Comparison of ENCODE assay signal across 9 mouse cellular contexts in genomic region chr6:43254193-43254926, GRCm38 (mm10). TPM values are rescaled to one million over a fixed set of nuclear protein-coding genes. Genes with fewer than 3 reads are reported as not detected.
DNase-seq lines count a peak whose midpoint lies in the region; ATAC-seq lines count a peak whose summit lies in the region.
"Had no signal": no experiment of that assay in that cellular context is flagged by ENCODE, and none has a peak within 500 bp of the region (broad histone marks: within the 10 kb centered on the region; RNA-seq: fewer than 3 reads in every experiment).

No protein-coding gene starts in this region.

- no peaks in the 10 kb centered on the region for H3K36me3 ChIP-seq in kidney, embryonic 15.5 days

- 53% methylated on average over 7 of the region's 7 CpGs for WGBS in kidney, embryonic 15.5 days

- DNase-seq in heart, adult 18-20 months, result peak; percentile 16 to 23
- DNase-seq in heart, postnatal 10 days, result no peak
- DNase-seq in A20 (ENCODE audit: low read depth, low spot score), result peak; percentile 12
- DNase-seq in R1 (ENCODE audit: low read depth, low spot score), result peak; percentile 19
- DNase-seq in urinary bladder, postnatal 36 days (ENCODE audit: low spot score in 2 of 2), result no peak
- no peak for DNase-seq in right cerebral cortex, postnatal 14 days
- no peak for DNase-seq in adrenal gland, adult 2 months

- ATAC-seq in kidney, embryonic 15.5 days (replicated peaks; ENCODE audit: low FRiP score), result peak; percentile 58

- H3K4me3 ChIP-seq in kidney, embryonic 15.5 days (replicated peaks), result no peak overlapping the region

- H3K27me3 ChIP-seq in kidney, embryonic 15.5 days, result no peaks in the 10 kb centered on the region

- no peak overlapping the region for H3K27ac ChIP-seq in kidney, embryonic 15.5 days

- no peak overlapping the region for H3K9ac ChIP-seq in kidney, embryonic 15.5 days

- peaks cover 3% of the 10 kb centered on the region; the same call in 1 of the 2 replicates for H3K4me1 ChIP-seq in kidney, embryonic 15.5 days

- no peaks in the 10 kb centered on the region for H3K9me3 ChIP-seq in kidney, embryonic 15.5 days (replicated peaks)

- intact Hi-C loops in heart, postnatal 10 days (cut with DNase I), result loop anchor here (1.0 to 5.0 kb wide), 3 partner anchors 24 to 232 kb away; no protein-coding TSS in a partner anchor

- H3K4me2 ChIP-seq in kidney, embryonic 15.5 days, result no peak overlapping the region

RNA-seq across cellular contexts. Expression of gene Arhgef5, which starts 11.0 kb away (rescaled TPM):
- total RNA-seq in heart, adult 18-20 months (2021), result 10 to 100 TPM; 12.7 to 13.3 TPM
- 10 to 100 TPM; 18.1 to 22.0 TPM for total RNA-seq in heart, postnatal 10 days (2021)
- polyA plus RNA-seq in kidney, embryonic 15.5 days (2015; fragmentation: Nextera tagmentation; extraction: Ambion mirVana), result 13.9 and 16.7 TPM in 2 replicates
- total RNA-seq in adrenal gland, adult 2 months (2021), result 10 to 100 TPM; 17.0 to 18.2 TPM
- polyA plus RNA-seq in adrenal gland, adult 2 months (2012; rRNA removed), result 6.7 and 7.8 TPM in 2 replicates

RNA-seq across cellular contexts. Expression of gene Olfr47, which starts 23.0 kb away (rescaled TPM):
- not detected for total RNA-seq in heart, adult 18-20 months (2021)
- total RNA-seq in heart, postnatal 10 days (2021), result not detected
- polyA plus RNA-seq in kidney, embryonic 15.5 days (2015; fragmentation: Nextera tagmentation; extraction: Ambion mirVana), result not detected in 2 replicates
- not detected for total RNA-seq in adrenal gland, adult 2 months (2021)
- not detected in 2 replicates for polyA plus RNA-seq in adrenal gland, adult 2 months (2012; rRNA removed)
- total RNA-seq: layer of hippocampus, adult 18-20 months had no signal

RNA-seq across cellular contexts. Expression of gene Olfr434, which starts 41.5 kb away (rescaled TPM):
- not detected for total RNA-seq in heart, adult 18-20 months (2021)
- total RNA-seq in heart, postnatal 10 days (2021), result not detected
- not detected in 2 replicates for polyA plus RNA-seq in kidney, embryonic 15.5 days (2015; fragmentation: Nextera tagmentation; extraction: Ambion mirVana)
- total RNA-seq in adrenal gland, adult 2 months (2021), result not detected
- not detected in 2 replicates for polyA plus RNA-seq in adrenal gland, adult 2 months (2012; rRNA removed)
- total RNA-seq: layer of hippocampus, adult 18-20 months had no signal

RNA-seq across cellular contexts. Expression of gene Nobox, which starts 55.0 kb away (rescaled TPM):
- total RNA-seq in heart, adult 18-20 months (2021), result not detected
- not detected for total RNA-seq in heart, postnatal 10 days (2021)
- not detected in 2 replicates for polyA plus RNA-seq in kidney, embryonic 15.5 days (2015; fragmentation: Nextera tagmentation; extraction: Ambion mirVana)
- total RNA-seq in adrenal gland, adult 2 months (2021), result not detected
- 0.11 TPM in 1 of 2 replicates, not detected in the other for polyA plus RNA-seq in adrenal gland, adult 2 months (2012; rRNA removed)
- total RNA-seq: layer of hippocampus, adult 18-20 months had no signal

RNA-seq across cellular contexts. Expression of gene Olfr435, which starts 57.4 kb away (rescaled TPM):
- total RNA-seq in heart, adult 18-20 months (2021), result not detected
- not detected for total RNA-seq in heart, postnatal 10 days (2021)
- polyA plus RNA-seq in kidney, embryonic 15.5 days (2015; fragmentation: Nextera tagmentation; extraction: Ambion mirVana), result not detected in 2 replicates
- total RNA-seq in adrenal gland, adult 2 months (2021), result not detected
- not detected in 2 replicates for polyA plus RNA-seq in adrenal gland, adult 2 months (2012; rRNA removed)
- total RNA-seq: layer of hippocampus, adult 18-20 months had no signal

Comparison
In these comparisons a context has a peak if more than half of its experiments do, and no peak if none do; other contexts are left out.
1. DNase-seq: peak in heart, adult 18-20 months (2 of 2), A20 (single experiment) and R1 (single experiment); none in heart, postnatal 10 days (0 of 2), urinary bladder, postnatal 36 days (0 of 2), right cerebral cortex, postnatal 14 days (single experiment) and adrenal gland, adult 2 months (single experiment).